Mouse (Mus musculus) ES-Bruce4 (cell line): ENCODE results near the gene Arhgef10l. TPM values are rescaled to one million over a fixed set of nuclear protein-coding genes. Genes with fewer than 3 reads are reported as not detected.
A peak's percentile ranks its signal among the peaks of the same experiment; 100 is the strongest.

Source experiments
- H3K27ac ChIP-seq: 2 replicates; pipeline ENCODE4 v1.5.1; 2012; ENCODE audit warnings: low read length, inconsistent platforms; ENCODE audit not compliant: insufficient read depth
- H3K27me3 ChIP-seq: 2 replicates; pipeline ENCODE4 v1.6.1; 2012; ENCODE audit warnings: mild to moderate bottlenecking, low read length, inconsistent platforms; ENCODE audit not compliant: control insufficient read depth, poor library complexity, insufficient read depth, severe bottlenecking
- H3K36me3 ChIP-seq: 2 replicates; pipeline ENCODE4 v1.6.1; 2012; ENCODE audit warnings: inconsistent platforms, mild to moderate bottlenecking, low read length, moderate library complexity; ENCODE audit not compliant: control insufficient read depth, poor library complexity, insufficient read depth, severe bottlenecking
- H3K4me1 ChIP-seq: one replicate; pipeline ENCODE4 v1.8.1; 2011; ENCODE audit warnings: low read length; ENCODE audit not compliant: control insufficient read depth, insufficient read depth
- H3K4me3 ChIP-seq: 2 replicates; pipeline ENCODE4 v1.5.1; 2011; ENCODE audit warnings: low read depth, mild to moderate bottlenecking, low read length
- H3K9ac ChIP-seq: 2 replicates; pipeline ENCODE4 v1.6.1; 2012; ENCODE audit warnings: low read depth, mild to moderate bottlenecking, inconsistent platforms; ENCODE audit not compliant: poor library complexity, severe bottlenecking
- H3K9me3 ChIP-seq: replicated peaks from 2 replicates; pipeline ENCODE4 v1.6.1; 2012; ENCODE audit warnings: mild to moderate bottlenecking, low read length, inconsistent platforms; ENCODE audit not compliant: control insufficient read depth, poor library complexity, insufficient read depth, severe bottlenecking
- CTCF ChIP-seq: IDR thresholded peaks from one replicate; pipeline ENCODE4 v1.8.1; 2011; ENCODE audit warnings: low read depth, low read length
- EP300 ChIP-seq: IDR thresholded peaks from 2 replicates; pipeline ENCODE4 v1.6.1; 2011; ENCODE audit warnings: low read depth, low read length; ENCODE audit not compliant: insufficient read depth
- POLR2A ChIP-seq: IDR thresholded peaks from one replicate; pipeline ENCODE4 v1.8.1; 2011; ENCODE audit warnings: low read length; ENCODE audit not compliant: insufficient read depth
- polyA plus RNA-seq: library from polyadenylated mRNA; stranded (reverse); fragments of >200 nt; gene quantifications from 2 replicates; pipeline ENCODE4 v1.2.4, GENCODE M21; 2011; ENCODE audit warnings: low read depth; ENCODE audit not compliant: missing spikeins, insufficient read depth, insufficient read length

Gene Arhgef10l
- polyA plus RNA-seq, 1 experiment: 7.7 TPM

DNA sequence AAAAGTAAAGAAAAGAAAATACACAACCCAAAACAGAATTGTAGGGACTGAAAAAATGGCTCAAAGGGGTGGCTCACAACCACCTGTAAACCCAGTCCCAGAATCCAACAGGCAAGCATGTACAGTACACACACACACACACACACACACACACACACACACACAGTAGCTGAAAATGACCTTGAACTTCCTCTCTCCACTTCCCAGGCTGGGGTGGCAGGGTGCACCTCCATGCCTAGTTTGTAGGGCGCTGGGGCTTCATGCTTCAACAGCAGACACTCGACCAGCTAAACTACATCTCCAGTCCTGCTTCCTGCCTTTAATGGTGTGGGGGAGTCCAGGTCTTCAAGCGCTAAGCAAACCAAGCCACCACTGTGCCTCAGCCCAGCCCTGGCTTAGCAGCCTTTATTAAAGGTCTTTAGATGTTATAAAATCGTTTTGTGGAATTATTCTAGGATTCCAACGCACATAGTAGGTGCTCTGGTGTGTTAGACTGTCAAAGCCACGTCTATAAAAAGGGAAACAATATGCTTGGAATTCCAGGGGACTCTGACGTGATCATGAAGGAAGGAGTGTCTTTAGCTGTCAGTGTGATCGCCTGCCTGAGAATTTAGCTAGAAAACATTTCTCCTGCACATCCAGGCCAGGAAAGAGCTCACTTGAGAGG, 15.1 kb upstream of the Arhgef10l start:
- Histone ChIP-seq H3K9me3 (no peaks in the 10 kb centered on the region), H3K27ac (no peak overlapping the region), H3K27me3 (no peaks in the 10 kb centered on the region), H3K4me3 (no peak overlapping the region), H3K36me3 (no peaks in the 10 kb centered on the region), H3K9ac (no peak overlapping the region), H3K4me1 (peaks cover 10% of the 10 kb centered on the region)
- no peak for TF ChIP-seq EP300
- TF ChIP-seq CTCF: no peak
- no peak for TF ChIP-seq POLR2A

DNA sequence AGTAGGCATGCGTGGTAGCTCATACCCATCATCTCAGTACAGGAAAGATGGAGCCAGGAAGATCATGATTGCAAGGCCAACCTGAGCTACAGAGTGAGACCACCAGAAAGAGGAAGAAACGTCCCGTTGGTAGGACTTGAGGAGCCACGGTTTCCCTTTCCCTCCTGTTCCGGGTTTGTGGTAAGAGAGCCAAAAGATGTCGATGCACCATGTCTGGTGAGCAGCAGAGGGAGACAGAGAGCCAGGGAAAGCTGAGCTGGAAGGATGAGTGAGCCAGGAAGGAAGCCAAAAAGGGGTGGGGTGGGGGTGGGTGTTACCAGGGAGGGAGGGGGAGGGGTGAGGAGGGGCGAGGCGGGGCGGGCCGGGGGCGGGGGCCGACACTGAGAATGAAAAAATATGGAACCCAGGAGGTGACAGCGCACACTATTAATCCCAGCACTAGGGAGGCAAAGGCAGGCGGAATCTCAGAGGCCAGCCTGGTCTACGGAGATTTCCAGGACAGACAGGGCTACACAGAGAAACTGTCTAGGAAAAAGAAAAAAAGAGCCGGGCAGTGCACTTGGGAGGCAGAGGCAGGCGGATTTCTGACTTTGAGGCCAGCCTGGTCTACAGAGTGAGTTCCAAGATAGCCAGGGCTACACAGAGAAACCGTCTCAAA, 14.0 kb upstream of the Arhgef10l start:
- Histone ChIP-seq H3K9ac (no peak overlapping the region), H3K27ac (no peak overlapping the region), H3K36me3 (no peaks in the 10 kb centered on the region), H3K27me3 (no peaks in the 10 kb centered on the region), H3K4me1 (peaks cover 6% of the 10 kb centered on the region), H3K9me3 (no peaks in the 10 kb centered on the region), H3K4me3 (peak overlapping the region; percentile 27; the same call in 1 of the 2 replicates)
- peak; percentile 87 for TF ChIP-seq CTCF
- 0 out of 2 replicates have a peak, but pooled peaks have one; percentile 19 for TF ChIP-seq EP300
- TF ChIP-seq POLR2A: no peak

DNA sequence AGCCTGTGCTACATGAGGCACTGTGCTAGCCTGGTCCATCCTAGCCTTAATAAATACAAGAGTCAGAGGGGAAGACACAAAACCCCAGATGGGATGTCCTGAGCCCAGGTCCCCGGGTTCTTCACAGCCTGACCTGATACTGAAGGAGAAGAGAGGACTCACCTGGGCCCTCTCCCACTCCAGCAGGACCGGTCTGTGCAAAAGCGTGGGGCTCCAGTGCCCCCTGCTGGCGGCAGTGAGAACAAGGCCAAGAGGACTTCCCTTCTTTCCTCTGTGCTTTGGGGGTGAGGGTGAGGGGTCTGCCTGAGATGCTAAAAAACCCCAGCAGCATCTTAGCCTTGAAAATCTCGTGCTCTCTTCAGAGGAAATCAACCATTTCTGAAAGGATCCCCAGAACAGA, 13.2 kb upstream of the Arhgef10l start:
- Histone ChIP-seq H3K27ac (no peak overlapping the region), H3K36me3 (no peaks in the 10 kb centered on the region), H3K4me3 (no peak overlapping the region), H3K9ac (no peak overlapping the region), H3K9me3 (no peaks in the 10 kb centered on the region), H3K4me1 (peaks cover 6% of the 10 kb centered on the region), H3K27me3 (no peaks in the 10 kb centered on the region)
- TF ChIP-seq CTCF (peak; percentile 91), POLR2A (no peak)

DNA sequence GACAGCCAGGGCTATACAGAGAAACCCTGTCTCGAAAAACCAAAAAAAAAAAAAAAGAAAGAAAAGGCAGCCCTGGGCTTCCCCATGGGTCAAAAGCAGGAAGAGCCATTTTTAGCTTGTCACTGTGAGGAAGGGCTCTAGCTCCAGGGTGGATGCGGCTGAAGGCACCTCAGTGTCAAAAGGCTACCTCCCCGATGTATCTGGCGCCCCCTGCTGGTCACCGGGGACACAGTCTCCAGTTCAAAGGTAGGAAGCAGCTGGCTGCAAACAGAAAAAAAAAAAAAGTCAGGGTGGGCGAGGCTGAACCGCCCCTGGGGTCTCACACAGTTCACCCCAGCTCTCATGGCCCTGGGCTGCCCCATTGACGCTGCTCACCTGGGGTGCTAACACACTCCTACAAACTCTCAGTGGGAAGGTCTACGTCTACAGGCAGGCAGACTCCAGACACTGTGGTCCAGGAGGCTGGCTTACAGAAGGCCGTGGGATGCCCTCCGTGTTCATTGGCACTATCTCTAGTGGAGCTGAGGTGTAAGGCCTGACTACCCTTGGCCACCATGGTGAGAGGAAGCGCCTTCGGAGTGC, 8.6 kb upstream of the Arhgef10l start:
- Histone ChIP-seq H3K9ac (no peak overlapping the region), H3K36me3 (no peaks in the 10 kb centered on the region), H3K4me3 (no peak overlapping the region), H3K9me3 (no peaks in the 10 kb centered on the region), H3K27me3 (no peaks in the 10 kb centered on the region), H3K4me1 (no peaks in the 10 kb centered on the region), H3K27ac (no peak overlapping the region)
- peak; percentile 96 for TF ChIP-seq CTCF
- TF ChIP-seq POLR2A: no peak

DNA sequence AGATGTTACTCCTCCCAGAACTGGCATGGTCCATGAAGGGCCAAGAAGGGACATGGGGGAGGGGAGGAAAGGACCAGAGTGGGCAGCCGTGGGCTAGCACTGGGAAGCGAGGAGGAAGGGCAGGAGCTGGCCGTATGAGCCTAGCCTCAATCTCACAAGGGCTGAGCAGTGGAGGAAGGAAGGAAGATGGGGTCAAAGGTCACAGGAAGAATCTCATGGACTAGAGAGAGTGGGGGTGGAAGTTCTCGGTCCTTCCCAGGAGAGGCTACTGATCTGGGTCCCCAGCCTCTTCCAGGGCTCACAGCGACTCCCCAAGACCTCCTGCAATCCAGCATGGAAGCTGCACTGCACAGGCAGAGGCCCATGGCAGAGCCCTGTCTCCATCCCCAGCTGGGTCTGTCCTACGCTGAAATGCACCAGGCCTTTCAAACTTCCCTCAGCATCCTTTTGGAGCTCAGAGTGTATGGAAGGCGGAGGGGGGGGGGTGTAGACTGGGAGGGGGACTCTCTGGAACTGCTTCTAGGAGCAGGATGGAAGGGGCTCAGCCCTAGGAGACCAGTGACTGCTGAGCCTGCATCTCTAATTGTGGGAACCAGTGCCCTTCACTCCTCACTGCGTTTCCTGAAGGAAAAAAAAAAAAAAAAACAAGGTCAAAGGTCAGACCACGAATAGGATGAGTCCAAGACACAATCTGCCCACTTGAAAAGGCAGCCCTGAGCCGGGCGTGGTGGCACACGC, 7.9 kb upstream of the Arhgef10l start:
- no peak overlapping the region for H3K27ac ChIP-seq
- no peaks in the 10 kb centered on the region for H3K9me3 ChIP-seq
- no peak overlapping the region for H3K9ac ChIP-seq
- no peak for TF ChIP-seq CTCF
- TF ChIP-seq POLR2A: no peak
- no peak for TF ChIP-seq EP300
- no peaks in the 10 kb centered on the region for H3K4me1 ChIP-seq
- H3K4me3 ChIP-seq: no peak overlapping the region
- no peaks in the 10 kb centered on the region for H3K27me3 ChIP-seq
- no peaks in the 10 kb centered on the region for H3K36me3 ChIP-seq

DNA sequence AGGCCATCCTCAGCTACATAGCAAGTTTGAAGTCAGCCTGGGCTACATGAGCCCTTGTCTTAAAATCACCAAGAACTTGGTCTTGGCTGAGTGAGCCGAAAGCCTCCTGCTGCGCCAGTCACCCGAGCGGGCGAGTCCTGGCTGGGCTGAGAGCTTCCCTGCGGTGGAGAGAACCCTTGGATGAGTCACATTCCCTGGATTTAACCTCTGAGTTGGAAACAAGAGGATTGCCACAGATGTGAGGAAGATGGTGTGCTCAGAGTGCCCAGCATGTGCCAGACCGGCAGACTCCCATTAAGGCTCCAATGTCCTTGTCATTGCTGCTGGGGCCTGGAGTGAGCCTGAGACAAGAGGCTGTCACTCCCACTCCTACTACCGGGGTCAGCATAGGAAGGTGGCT, 2.0 kb upstream of the Arhgef10l start:
- no peaks in the 10 kb centered on the region for H3K36me3 ChIP-seq
- no peaks in the 10 kb centered on the region for H3K27me3 ChIP-seq
- H3K4me3 ChIP-seq: no peak overlapping the region
- TF ChIP-seq CTCF: no peak
- no peak for TF ChIP-seq POLR2A
- no peak for TF ChIP-seq EP300
- peaks cover 2% of the 10 kb centered on the region for H3K4me1 ChIP-seq
- H3K9ac ChIP-seq: no peak overlapping the region
- H3K9me3 ChIP-seq: no peaks in the 10 kb centered on the region
- H3K27ac ChIP-seq: no peak overlapping the region
